Mouse (Mus musculus) bone marrow macrophage, adult 2 months (primary cell): Measurements from ENCODE around the gene Casp7.

ENCODE experiments used
- CTCF ChIP-seq: IDR thresholded peaks from 2 replicates; pipeline ENCODE4 v1.5.1; 2012; ENCODE audit warnings: low read depth, mild to moderate bottlenecking, low read length, moderate library complexity
- POLR2A ChIP-seq: IDR thresholded peaks from 2 replicates; pipeline ENCODE4 v1.6.1; 2012; ENCODE audit warnings: mild to moderate bottlenecking, low read depth, low read length, borderline replicate concordance

DNA sequence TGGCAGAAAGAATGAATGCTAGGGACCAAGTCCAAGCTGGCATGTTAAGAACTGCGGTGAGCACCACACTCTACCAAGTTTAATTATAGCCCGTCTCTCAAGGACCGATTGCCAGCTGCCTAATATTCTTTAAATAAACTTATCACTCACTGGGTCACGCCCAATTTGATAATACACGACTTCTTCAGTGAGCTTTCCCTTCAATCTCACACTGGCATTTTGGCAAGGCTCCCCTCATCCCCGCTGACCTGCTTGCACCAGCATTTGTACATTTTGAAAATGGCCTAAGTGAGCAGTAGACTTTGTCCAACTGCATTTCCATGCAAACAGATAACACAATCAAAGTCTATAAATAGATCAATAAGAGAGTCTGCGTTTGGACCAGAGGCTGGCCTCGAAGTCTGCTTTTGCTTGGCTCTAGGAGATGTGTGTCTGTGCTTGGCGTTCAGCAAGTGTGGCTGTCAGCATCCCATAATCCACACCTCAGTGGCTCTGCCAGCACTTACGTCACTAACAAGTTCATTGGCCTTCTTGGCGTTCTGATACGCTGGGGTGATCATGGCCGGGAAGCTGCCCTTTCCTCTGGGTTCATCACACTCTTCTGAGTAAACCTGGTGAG lies 18.3 kb upstream of the Casp7 start:
- TF ChIP-seq CTCF (no peak), POLR2A (no peak)
